Mouse (Mus musculus) E14TG2a.4 (cell line): ENCODE measurements around the gene Prrc2a.

Experiments used
- CTCF ChIP-seq: conservative IDR thresholded peaks from 2 replicates; pipeline ENCODE4 v1.5.1; 2014; ENCODE audit warnings: low read length
- NANOG ChIP-seq: IDR thresholded peaks from 2 replicates; pipeline ENCODE4 v1.6.1; 2014; ENCODE audit warnings: borderline replicate concordance, low read length, mixed read lengths
- POU5F1 ChIP-seq: IDR thresholded peaks from 2 replicates; pipeline ENCODE4 v1.6.1; 2014; ENCODE audit warnings: low read length, borderline replicate concordance

DNA sequence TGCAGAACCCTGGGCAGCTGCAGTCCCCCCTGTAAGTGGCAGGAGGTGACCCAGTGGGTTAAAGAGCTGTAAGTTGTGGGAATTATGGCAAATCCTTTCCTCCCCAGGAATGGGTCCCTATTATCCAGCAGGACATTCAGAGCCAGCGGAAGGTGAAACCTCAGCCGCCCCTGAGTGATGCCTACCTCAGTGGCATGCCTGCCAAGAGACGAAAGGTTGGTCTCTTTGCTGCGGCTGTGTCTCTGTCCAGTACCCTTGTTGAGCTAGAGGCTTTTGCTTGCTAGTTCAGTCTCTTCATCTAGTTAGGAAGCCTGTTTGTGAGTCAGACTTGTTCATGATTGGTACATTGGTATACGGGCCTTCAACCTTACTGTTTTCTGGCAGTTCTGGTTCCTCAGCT is 18.6 kb downstream of the Prrc2a start:
- TF ChIP-seq CTCF (no peak), NANOG (no peak), POU5F1 (no peak)
